Mouse (Mus musculus) brain, embryonic 14.5 days (tissue): ENCODE data around the gene Rrp15. TPM values are rescaled to one million over a fixed set of nuclear protein-coding genes. Genes with fewer than 3 reads are reported as not detected.
"Not testable (repeated sequence)": the region's sequence is repeated elsewhere in the genome, so short reads cannot be mapped to it uniquely, and the experiment has no call there.

Experiments used
- DNase-seq: peaks from one replicate; pipeline ENCODE4 v3.0.0-alpha.2; 2011; ENCODE audit warnings: low read depth
- CTCF ChIP-seq: fragments of 200-500 bp; IDR thresholded peaks from 2 replicates; pipeline ENCODE4 v1.5.1; 2012; ENCODE audit warnings: inconsistent platforms, mild to moderate bottlenecking, moderate library complexity, borderline replicate concordance; ENCODE audit not compliant: insufficient read depth, insufficient read length; ENCODE audit errors: extremely low read depth
- POLR2A ChIP-seq: fragments of 200-500 bp; IDR thresholded peaks from 2 replicates; pipeline ENCODE4 v1.6.1; 2012; ENCODE audit warnings: mild to moderate bottlenecking, inconsistent platforms, borderline replicate concordance; ENCODE audit not compliant: poor library complexity, insufficient read depth, insufficient read length, severe bottlenecking; ENCODE audit errors: extremely low read depth
- polyA plus RNA-seq: library from polyadenylated mRNA; depleted of rRNA; stranded (reverse); fragments of >200 nt; gene quantifications from 2 replicates; pipeline ENCODE4 v1.2.3, GENCODE M21; 2012; rRNA removed

Gene Rrp15
- polyA plus RNA-seq: 14.8 and 18.7 TPM in 2 replicates

GRCm38 (mm10) chr1:186748724-186749653, at the start of gene Rrp15:
TSS of gene Rrp15 (minus strand) at chr1:186749358.
- TF ChIP-seq CTCF: no peak
- peak; percentile 73; the same call in 1 of the 2 replicates for TF ChIP-seq POLR2A

GRCm38 (mm10) chr1:186797991-186798390, 48.8 kb upstream of the Rrp15 start:
- no peak for TF ChIP-seq POLR2A
- no peak for TF ChIP-seq CTCF
- DNase-seq: peak; percentile 23

More at GRCm38 (mm10) chr1:186748724-186749653, at the start of gene Rrp15:
- peak; percentile 97 for DNase-seq

- no peak for DNase-seq
- TF ChIP-seq CTCF (no peak), POLR2A (no peak)
Measured at GRCm38 (mm10) chr1:186785359-186785758, 36.2 kb upstream of the Rrp15 start.

- TF ChIP-seq POLR2A (no peak), CTCF (no peak)
- DNase-seq: no peak
Measured at GRCm38 (mm10) chr1:186780826-186781225, 31.7 kb upstream of the Rrp15 start.

GRCm38 (mm10) chr1:186773124-186773523, 24.0 kb upstream of the Rrp15 start:
- DNase-seq: no peak
- TF ChIP-seq CTCF (no peak), POLR2A (no peak)

- TF ChIP-seq POLR2A: no peak
- no peak for TF ChIP-seq CTCF
- peak; percentile 85 for DNase-seq
Measured at GRCm38 (mm10) chr1:186772547-186773077, 23.5 kb upstream of the Rrp15 start.

GRCm38 (mm10) chr1:186772005-186772404, 22.8 kb upstream of the Rrp15 start:
- TF ChIP-seq CTCF: no peak
- TF ChIP-seq POLR2A: no peak
- no peak for DNase-seq

GRCm38 (mm10) chr1:186770659-186771058, 21.5 kb upstream of the Rrp15 start:
- no peak for TF ChIP-seq POLR2A
- peak; percentile 31; the same call in 1 of the 2 replicates for TF ChIP-seq CTCF
- no peak for DNase-seq

- no peak for TF ChIP-seq POLR2A
- no peak for TF ChIP-seq CTCF
- DNase-seq: no peak
Measured at GRCm38 (mm10) chr1:186768392-186768791, 19.2 kb upstream of the Rrp15 start.

- DNase-seq: not testable (repeated sequence)
Measured at GRCm38 (mm10) chr1:186763451-186763850, 14.3 kb upstream of the Rrp15 start.

- TF ChIP-seq CTCF (no peak), POLR2A (no peak)
- DNase-seq: no peak
Measured at GRCm38 (mm10) chr1:186749675-186750283, 621 bp upstream of the Rrp15 start.
